Mouse (Mus musculus) myocyte (in vitro differentiated cells): Measurements from ENCODE around the gene Dlg2. TPM values are rescaled to one million over a fixed set of nuclear protein-coding genes. Genes with fewer than 3 reads are reported as not detected.

Source experiments
- H3K27me3 ChIP-seq: one replicate; pipeline ENCODE4 v1.6.1; 2011; ENCODE audit not compliant: control insufficient read depth, insufficient read depth, insufficient read length
- H3K36me3 ChIP-seq: one replicate; pipeline ENCODE4 v1.6.1; 2011; ENCODE audit not compliant: control insufficient read depth, insufficient read depth
- H3K4me2 ChIP-seq: one replicate; pipeline ENCODE4 v1.6.1; 2011; ENCODE audit warnings: low read depth, control low read depth
- H3K4me3 ChIP-seq: one replicate; pipeline ENCODE4 v1.5.1; 2011; ENCODE audit warnings: mild to moderate bottlenecking, control low read depth, moderate library complexity
- H3K79me2 ChIP-seq: one replicate; pipeline ENCODE4 v1.6.1; 2011; ENCODE audit not compliant: control insufficient read depth, insufficient read depth
- H3ac ChIP-seq: one replicate; pipeline ENCODE4 v1.6.1; 2011; ENCODE audit not compliant: control insufficient read depth, insufficient read length
- CEBPB ChIP-seq: IDR thresholded peaks from 2 replicates; pipeline ENCODE4 v1.6.1; 2011; ENCODE audit warnings: mild to moderate bottlenecking, moderate library complexity; ENCODE audit not compliant: poor library complexity, insufficient read depth, severe bottlenecking
- E2F4 ChIP-seq: IDR thresholded peaks from one replicate; pipeline ENCODE4 v1.6.1; 2011; ENCODE audit warnings: mild to moderate bottlenecking, control low read depth, moderate library complexity; ENCODE audit not compliant: insufficient read depth
- MAX ChIP-seq: IDR thresholded peaks from one replicate; pipeline ENCODE4 v1.6.1; 2011; ENCODE audit warnings: low read depth, mild to moderate bottlenecking, control low read depth
- MYOD1 ChIP-seq, 3 experiments: IDR thresholded peaks; one replicate each; pipeline ENCODE4 v1.6.1; 2011; ENCODE audit warnings: control low read depth in 2 of 3, low read depth in 2 of 3, mild to moderate bottlenecking in 2 of 3, moderate library complexity in 1 of 3; ENCODE audit not compliant: insufficient read length in 2 of 3, control insufficient read depth in 1 of 3
- MYOG ChIP-seq, 3 experiments: IDR thresholded peaks; one replicate each; pipeline ENCODE4 v1.6.1; 2011; ENCODE audit warnings: control low read depth in 2 of 3, low read depth in 2 of 3, mild to moderate bottlenecking in 2 of 3; ENCODE audit not compliant: insufficient read length in 2 of 3, control insufficient read depth in 1 of 3, insufficient read depth in 1 of 3
- POLR2A ChIP-seq: IDR thresholded peaks from one replicate; pipeline ENCODE4 v1.6.1; 2011; ENCODE audit warnings: low read depth, mild to moderate bottlenecking, control low read depth, moderate library complexity; ENCODE audit not compliant: insufficient read length
- POLR2AphosphoS2 ChIP-seq: IDR thresholded peaks from one replicate; pipeline ENCODE4 v1.6.1; 2011; ENCODE audit warnings: low read depth, control low read depth; ENCODE audit not compliant: insufficient read length
- REST ChIP-seq: IDR thresholded peaks from one replicate; pipeline ENCODE4 v1.6.1; 2011; ENCODE audit warnings: mild to moderate bottlenecking, control low read depth, moderate library complexity; ENCODE audit not compliant: insufficient read depth, insufficient read length
- SRF ChIP-seq: IDR thresholded peaks from one replicate; pipeline ENCODE4 v1.6.1; 2011; ENCODE audit warnings: low read depth; ENCODE audit not compliant: control insufficient read depth, insufficient read length
- TCF12 ChIP-seq: IDR thresholded peaks from one replicate; pipeline ENCODE4 v1.6.1; 2011; ENCODE audit warnings: mild to moderate bottlenecking, control low read depth; ENCODE audit not compliant: poor library complexity, insufficient read depth, severe bottlenecking
- TCF3 ChIP-seq: IDR thresholded peaks from one replicate; pipeline ENCODE4 v1.6.1; 2011; ENCODE audit warnings: low read depth, control low read depth; ENCODE audit not compliant: insufficient read length
- USF1 ChIP-seq: IDR thresholded peaks from one replicate; pipeline ENCODE4 v1.6.1; 2011; ENCODE audit warnings: low read depth, mild to moderate bottlenecking, control low read depth, moderate library complexity
- polyA plus RNA-seq: library from polyadenylated mRNA; unstranded; fragments of >200 nt; fragmentation: generic; extraction: Trizol; gene quantifications from one replicate; pipeline ENCODE4 v1.2.1, GENCODE M21; 2012; ENCODE audit warnings: missing spikeins

Gene Dlg2
- polyA plus RNA-seq, 1 experiment, result 0.65 TPM

DNA sequence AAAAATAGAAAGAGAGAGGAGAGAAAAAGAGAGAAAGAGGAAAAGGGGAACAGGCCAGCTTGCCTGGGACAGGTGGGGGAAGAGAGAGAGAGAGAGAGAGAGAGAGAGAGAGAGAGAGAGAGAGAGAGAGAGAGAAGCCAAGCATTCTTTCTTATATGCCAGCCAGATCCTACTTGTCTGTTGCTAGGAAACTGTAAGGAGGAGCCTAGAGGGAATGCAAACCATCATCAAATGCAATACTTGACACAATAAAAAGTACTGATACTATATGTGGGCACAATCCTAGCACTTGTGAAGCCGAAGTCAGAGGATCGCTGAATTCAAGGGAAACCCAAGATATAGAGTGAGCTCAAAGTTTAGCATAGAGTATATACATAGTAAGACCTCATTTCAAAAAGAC, 711.7 kb downstream of the Dlg2 start:
- Histone ChIP-seq H3K27me3 (no peaks in the 10 kb centered on the region), H3ac (no peak overlapping the region), H3K4me3 (no peak overlapping the region), H3K79me2 (no peaks in the 10 kb centered on the region), H3K36me3 (no peaks in the 10 kb centered on the region), H3K4me2 (no peak overlapping the region)
- TF ChIP-seq POLR2AphosphoS2 (no peak), POLR2A (no peak)

DNA sequence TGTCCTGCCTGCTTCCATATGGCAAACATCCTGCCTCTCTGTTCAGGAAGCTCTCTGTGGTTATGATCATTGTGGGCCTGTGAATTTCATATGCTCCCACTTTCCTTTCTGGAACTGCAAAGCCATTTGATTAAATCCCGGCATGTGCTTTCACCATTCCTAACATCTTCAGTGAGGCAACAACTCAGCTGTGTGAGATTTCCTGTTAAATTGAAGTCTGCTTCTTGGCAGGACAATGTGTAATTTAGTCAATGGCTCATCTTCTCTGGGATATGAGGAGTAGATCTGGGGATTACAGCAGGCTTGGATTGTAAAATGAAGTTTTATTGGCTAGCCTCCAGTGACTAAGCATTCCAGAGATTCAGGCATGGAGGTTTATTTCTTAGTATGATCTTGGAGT, 722.9 kb downstream of the Dlg2 start:
- Histone ChIP-seq H3K4me2 (no peak overlapping the region), H3K4me3 (no peak overlapping the region), H3K79me2 (no peaks in the 10 kb centered on the region), H3ac (no peak overlapping the region), H3K36me3 (no peaks in the 10 kb centered on the region), H3K27me3 (no peaks in the 10 kb centered on the region)
- TF ChIP-seq REST (no peak), TCF3 (no peak), MYOD1 (IDR thresholded peaks at IDR 0.05; ENCODE audit: control insufficient read depth in 1 of 3, insufficient read length in 2 of 3, low read depth in 2 of 3) (no peak), E2F4 (no peak), POLR2A (no peak), CEBPB (no peak), TCF12 (no peak), USF1 (no peak), MYOG (IDR thresholded peaks at IDR 0.05; ENCODE audit: control insufficient read depth in 1 of 3, insufficient read depth in 1 of 3, insufficient read length in 2 of 3, low read depth in 2 of 3) (no peak), SRF (no peak), POLR2AphosphoS2 (no peak), MAX (no peak)

DNA sequence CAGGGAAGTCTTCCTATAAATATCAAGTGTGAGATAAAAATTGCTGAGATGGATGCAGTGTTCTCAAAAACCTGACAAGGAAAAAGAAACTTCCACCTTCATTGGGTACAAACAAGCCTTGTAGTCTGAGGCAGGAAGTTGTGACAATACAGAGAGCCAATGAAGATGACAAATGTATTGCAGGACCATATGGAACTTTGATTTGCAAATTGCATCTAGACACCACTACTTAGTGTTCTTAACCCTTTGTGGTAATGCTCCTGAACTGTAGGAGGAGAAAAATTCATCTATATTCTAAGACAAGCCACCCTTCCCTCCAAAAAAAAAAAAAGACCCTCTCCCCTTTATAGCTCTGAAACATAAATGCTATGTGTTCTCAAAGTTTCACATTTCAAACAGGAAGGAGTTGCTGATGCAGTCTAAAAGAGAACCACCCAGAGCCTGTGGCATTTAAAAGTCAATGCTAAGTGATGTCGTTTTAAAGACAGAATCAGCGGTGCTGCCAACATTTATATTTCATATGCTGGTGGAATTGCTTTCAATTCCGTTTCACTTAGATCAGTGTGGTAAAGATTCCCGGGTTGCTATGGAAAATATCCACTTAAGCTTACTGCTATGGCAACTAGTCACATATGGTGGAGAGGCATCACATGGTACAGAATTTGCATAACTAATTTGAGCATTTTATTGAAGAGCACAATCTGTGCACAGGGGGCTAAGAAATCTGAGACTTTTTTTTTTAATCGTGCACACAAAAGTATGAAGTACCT, 731.8 kb downstream of the Dlg2 start:
- H3K4me3 ChIP-seq, result no peak overlapping the region
- TF ChIP-seq SRF (no peak), CEBPB (no peak), MAX (no peak), POLR2A (no peak), TCF12 (no peak), MYOG (IDR thresholded peaks at IDR 0.05; ENCODE audit: control insufficient read depth in 1 of 3, insufficient read depth in 1 of 3, insufficient read length in 2 of 3, low read depth in 2 of 3) (no peak), TCF3 (no peak), USF1 (no peak), POLR2AphosphoS2 (no peak), E2F4 (no peak), MYOD1 (IDR thresholded peaks at IDR 0.05; ENCODE audit: control insufficient read depth in 1 of 3, insufficient read length in 2 of 3, low read depth in 2 of 3) (no peak), REST (no peak)
- H3K27me3 ChIP-seq, result no peaks in the 10 kb centered on the region
- H3K79me2 ChIP-seq, result no peaks in the 10 kb centered on the region
- no peak overlapping the region for H3ac ChIP-seq
- no peak overlapping the region for H3K4me2 ChIP-seq
- no peaks in the 10 kb centered on the region for H3K36me3 ChIP-seq

DNA sequence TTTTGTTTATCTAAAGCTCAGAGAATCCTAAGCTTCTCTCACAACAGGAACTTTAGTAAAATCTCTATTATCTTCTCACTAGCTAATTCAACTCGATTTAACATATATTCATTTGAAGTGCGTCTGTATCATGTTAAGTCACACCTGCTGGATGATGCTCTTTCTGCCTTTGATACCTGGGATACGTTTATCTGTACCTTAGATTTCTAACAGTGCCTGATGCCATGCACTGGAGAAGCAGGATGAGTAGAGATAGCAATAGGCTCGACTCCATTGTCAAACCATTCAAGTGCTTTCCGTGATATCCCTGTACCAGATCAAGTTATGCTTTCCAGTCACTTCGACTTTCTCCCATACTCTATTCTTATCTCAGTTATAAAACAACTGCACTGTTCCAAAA, 732.5 kb downstream of the Dlg2 start:
- Histone ChIP-seq H3K27me3 (no peaks in the 10 kb centered on the region), H3K36me3 (no peaks in the 10 kb centered on the region), H3K79me2 (no peaks in the 10 kb centered on the region), H3K4me3 (no peak overlapping the region), H3K4me2 (no peak overlapping the region), H3ac (no peak overlapping the region)
- no peak for TF ChIP-seq POLR2A
- no peak for TF ChIP-seq MAX
- no peak for TF ChIP-seq USF1
- no peak for TF ChIP-seq POLR2AphosphoS2
- TF ChIP-seq TCF3, result no peak
- no peak for TF ChIP-seq CEBPB
- TF ChIP-seq REST, result no peak
- TF ChIP-seq MYOG (IDR thresholded peaks at IDR 0.05; ENCODE audit: control insufficient read depth in 1 of 3, insufficient read depth in 1 of 3, insufficient read length in 2 of 3, low read depth in 2 of 3), result no peak
- TF ChIP-seq MYOD1 (IDR thresholded peaks at IDR 0.05; ENCODE audit: control insufficient read depth in 1 of 3, insufficient read length in 2 of 3, low read depth in 2 of 3), result no peak
- no peak for TF ChIP-seq E2F4
- TF ChIP-seq SRF, result no peak
- TF ChIP-seq TCF12, result no peak

DNA sequence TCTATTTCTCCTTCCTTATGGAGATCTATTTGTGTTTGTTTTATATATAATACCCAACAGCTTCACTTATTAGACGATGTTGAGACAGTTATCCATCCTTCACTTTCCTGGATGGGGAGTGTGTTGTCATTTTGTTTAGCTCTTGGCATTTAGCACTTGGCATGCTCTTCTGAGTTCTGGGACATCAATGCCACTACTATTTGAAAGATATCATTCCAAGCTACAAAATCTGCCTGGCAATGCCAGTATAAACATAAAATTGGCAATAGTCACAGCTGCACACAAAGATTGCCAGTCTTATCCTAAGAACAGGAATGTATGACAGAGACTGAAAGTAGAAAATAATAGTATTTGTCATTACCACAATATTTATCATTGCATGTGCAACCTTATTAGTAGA, 735.8 kb downstream of the Dlg2 start:
- Histone ChIP-seq H3ac (no peak overlapping the region), H3K4me3 (no peak overlapping the region), H3K4me2 (no peak overlapping the region), H3K27me3 (no peaks in the 10 kb centered on the region), H3K79me2 (no peaks in the 10 kb centered on the region), H3K36me3 (no peaks in the 10 kb centered on the region)
- no peak for TF ChIP-seq MYOG (IDR thresholded peaks at IDR 0.05; ENCODE audit: control insufficient read depth in 1 of 3, insufficient read depth in 1 of 3, insufficient read length in 2 of 3, low read depth in 2 of 3)
- no peak for TF ChIP-seq REST
- no peak for TF ChIP-seq CEBPB
- TF ChIP-seq USF1, result no peak
- no peak for TF ChIP-seq TCF12
